Mouse (Mus musculus) cortical plate, adult 2 months (tissue): ENCODE results near the gene Prpf18.

Experiments
- CTCF ChIP-seq: fragments of 200-500 bp; IDR thresholded peaks from 2 replicates; pipeline ENCODE4 v1.5.1; 2011; ENCODE audit warnings: mild to moderate bottlenecking, control low read depth, low read length; ENCODE audit not compliant: insufficient read depth; ENCODE audit errors: extremely low read depth
- POLR2A ChIP-seq: fragments of 200-500 bp; IDR thresholded peaks from 2 replicates; pipeline ENCODE4 v1.6.1; 2011; ENCODE audit warnings: mild to moderate bottlenecking, low read length, control low read depth; ENCODE audit not compliant: insufficient read depth; ENCODE audit errors: extremely low read depth

GRCm38 (mm10) chr2:4668626-4669025, 16.7 kb upstream of the Prpf18 start:
- TF ChIP-seq CTCF (no peak), POLR2A (no peak)
